Mouse (Mus musculus): ENCODE results near the gene Myh14.

DNA sequence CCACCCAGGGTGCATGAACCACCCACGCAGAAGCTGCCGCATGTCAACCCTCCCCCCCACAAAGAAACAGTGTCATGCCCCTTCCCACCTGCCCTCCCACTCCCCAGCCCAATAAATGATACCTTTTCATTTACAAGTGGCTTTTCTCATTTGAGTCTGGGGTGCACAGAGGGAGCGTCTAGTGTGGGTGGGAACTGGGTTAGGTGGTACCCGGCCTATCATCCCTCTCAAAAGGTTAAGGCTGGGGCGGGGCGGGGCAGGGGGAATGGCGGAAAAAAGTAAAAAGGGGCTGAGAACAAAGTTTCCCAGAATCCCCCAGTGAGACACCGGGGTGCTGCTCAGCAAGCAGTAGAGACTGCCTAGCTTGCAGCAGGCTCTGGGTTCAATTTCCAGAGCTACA lies 66.0 kb downstream of the Myh14 start:
- TF ChIP-seq CTCF (IDR thresholded peaks at IDR 0.05; ENCODE audit: control insufficient read depth, insufficient read depth, insufficient read length) (no peak), MAX (IDR thresholded peaks at IDR 0.05) (no peak), USF1 (IDR thresholded peaks at IDR 0.05; ENCODE audit: low read depth) (no peak), CEBPB (IDR thresholded peaks at IDR 0.05; ENCODE audit: low read depth) (no peak), MYOG (IDR thresholded peaks at IDR 0.05; ENCODE audit: control insufficient read depth, extremely low read depth, insufficient read length) (no peak), FOSL1 (IDR thresholded peaks at IDR 0.05; ENCODE audit: insufficient read depth, low read length, poor library complexity, severe bottlenecking) (no peak)

All from C2C12 (cell line).